Mouse (Mus musculus): ENCODE results near the gene Olfr351.

Olfr351 gene

GRCm38 (mm10) chr2:36862560-36862959 is at the start of gene Olfr351:
Gene Olfr351 (minus strand): TSS chr2:36862660.
- no peak for DNase-seq (ENCODE audit: low spot score in 2 of 2)

- DNase-seq (ENCODE audit: low spot score in 2 of 2) = no peak
Measured at GRCm38 (mm10) chr2:36905380-36905779, 42.9 kb upstream of the Olfr351 start, which contains the start of gene Olfr354. Gene Olfr354 (plus strand): TSS chr2:36905680.

- no peak for DNase-seq (ENCODE audit: low spot score in 2 of 2)
Measured at GRCm38 (mm10) chr2:36897114-36897513, 34.7 kb upstream of the Olfr351 start.

- no peak for DNase-seq (ENCODE audit: low spot score in 2 of 2)
Measured at GRCm38 (mm10) chr2:36892836-36893235, 30.4 kb upstream of the Olfr351 start, which contains the start of gene Olfr353. Gene Olfr353 (minus strand): TSS chr2:36892936.

GRCm38 (mm10) chr2:36868160-36868559 is 5.7 kb upstream of the Olfr351 start, which contains the start of gene Olfr352:
Gene Olfr352 (plus strand): TSS chr2:36868460.
- no peak for DNase-seq (ENCODE audit: low spot score in 2 of 2)

GRCm38 (mm10) chr2:36846010-36846409 is 16.4 kb downstream of the Olfr351 start, which contains the start of gene Olfr350:
Gene Olfr350 (plus strand): TSS chr2:36846310.
- no peak for DNase-seq (ENCODE audit: low spot score in 2 of 2)

- no peak for DNase-seq (ENCODE audit: low spot score in 2 of 2)
Measured at GRCm38 (mm10) chr2:36816932-36817331, 45.5 kb downstream of the Olfr351 start, which contains the start of gene Olfr3. Gene Olfr3 (minus strand): TSS chr2:36817032.
